Mouse (Mus musculus): Measurements from ENCODE around the gene Ift22.

Gene Ift22

GRCm38 (mm10) chr5:136907991-136908857, at the start of gene Ift22:
Gene Ift22 (plus strand): TSS chr5:136908150.
- peak; percentile 54 to 75 for DNase-seq (ENCODE audit: low spot score in 2 of 2)

- no peak for DNase-seq (ENCODE audit: low spot score in 2 of 2)
These were observed 46.6 kb upstream of the Ift22 start for GRCm38 (mm10) chr5:136861191-136861940.

GRCm38 (mm10) chr5:136862806-136863205, 45.1 kb upstream of the Ift22 start:
- DNase-seq (ENCODE audit: low spot score in 2 of 2), result no peak

- no peak for DNase-seq (ENCODE audit: low spot score in 2 of 2)
These were observed 44.7 kb upstream of the Ift22 start for GRCm38 (mm10) chr5:136863276-136863675.

GRCm38 (mm10) chr5:136863961-136864674, 43.8 kb upstream of the Ift22 start:
- DNase-seq (ENCODE audit: low spot score in 2 of 2), result peak; percentile 44 to 63

GRCm38 (mm10) chr5:136867706-136868105, 40.2 kb upstream of the Ift22 start:
- DNase-seq (ENCODE audit: low spot score in 2 of 2), result no peak

- no peak for DNase-seq (ENCODE audit: low spot score in 2 of 2)
These were observed 38.4 kb upstream of the Ift22 start for GRCm38 (mm10) chr5:136869451-136870114.

- no peak for DNase-seq (ENCODE audit: low spot score in 2 of 2)
These were observed 35.5 kb upstream of the Ift22 start for GRCm38 (mm10) chr5:136872417-136872816.

- DNase-seq (ENCODE audit: low spot score in 2 of 2), result no peak
These were observed 33.7 kb upstream of the Ift22 start for GRCm38 (mm10) chr5:136874271-136874670.

GRCm38 (mm10) chr5:136880101-136880500, 27.8 kb upstream of the Ift22 start:
- no peak for DNase-seq (ENCODE audit: low spot score in 2 of 2)

- peak; percentile 58 to 75 for DNase-seq (ENCODE audit: low spot score in 2 of 2)
These were observed 26.5 kb upstream of the Ift22 start for GRCm38 (mm10) chr5:136881380-136882009.

- no peak for DNase-seq (ENCODE audit: low spot score in 2 of 2)
These were observed 25.7 kb upstream of the Ift22 start for GRCm38 (mm10) chr5:136882055-136882787.

GRCm38 (mm10) chr5:136882788-136883439, 25.0 kb upstream of the Ift22 start, which contains the start of gene Col26a1:
Gene Col26a1 (minus strand): TSS chr5:136883209.
- no peak for DNase-seq (ENCODE audit: low spot score in 2 of 2)

- DNase-seq (ENCODE audit: low spot score in 2 of 2), result no peak
These were observed 21.0 kb upstream of the Ift22 start for GRCm38 (mm10) chr5:136886957-136887356.

- no peak for DNase-seq (ENCODE audit: low spot score in 2 of 2)
These were observed 19.2 kb upstream of the Ift22 start for GRCm38 (mm10) chr5:136888539-136889355.

GRCm38 (mm10) chr5:136894840-136895528, 13.0 kb upstream of the Ift22 start:
- DNase-seq (ENCODE audit: low spot score in 2 of 2), result no peak

GRCm38 (mm10) chr5:136895529-136895963, 12.4 kb upstream of the Ift22 start:
- DNase-seq (ENCODE audit: low spot score in 2 of 2), result no peak

- no peak for DNase-seq (ENCODE audit: low spot score in 2 of 2)
These were observed 3.3 kb upstream of the Ift22 start for GRCm38 (mm10) chr5:136904621-136905020.
